Mouse (Mus musculus) kidney, embryonic 14.5 days (tissue): ENCODE data around the gene Hmgcs2. TPM values are rescaled to one million over a fixed set of nuclear protein-coding genes. Genes with fewer than 3 reads are reported as not detected.

Source experiments
- ATAC-seq: fragments of 200-750 bp; cut with Nextera tagmentation; 2 replicates; pipeline ENCODE4 v1.8.0; 2017; ENCODE audit warnings: moderate number of reproducible peaks, mild to moderate bottlenecking, moderate TSS enrichment, moderate library complexity; ENCODE audit not compliant: low FRiP score, low TSS enrichment
- H3K27ac ChIP-seq: fragments of 300-500 bp; sonication (generic); 2 replicates; pipeline ENCODE4 v1.5.1; 2014; ENCODE audit warnings: low read depth, mild to moderate bottlenecking, low read length, moderate library complexity, mixed read lengths
- H3K27me3 ChIP-seq: fragments of 300-500 bp; sonication (generic); 2 replicates; pipeline ENCODE4 v1.6.1; 2014; ENCODE audit warnings: mild to moderate bottlenecking, low read length; ENCODE audit not compliant: control insufficient read depth, insufficient read depth
- H3K36me3 ChIP-seq: fragments of 300-500 bp; sonication (generic); 2 replicates; pipeline ENCODE4 v1.6.1; 2014; ENCODE audit warnings: low read length, mixed read lengths; ENCODE audit not compliant: control insufficient read depth, insufficient read depth
- H3K4me1 ChIP-seq: fragments of 300-500 bp; sonication (generic); 2 replicates; pipeline ENCODE4 v1.6.1; 2014; ENCODE audit warnings: low read length, mixed read lengths; ENCODE audit not compliant: control insufficient read depth, insufficient read depth
- H3K4me2 ChIP-seq: fragments of 300-500 bp; sonication (generic); replicated peaks from 2 replicates; pipeline ENCODE4 v1.6.1; 2014; ENCODE audit warnings: low read depth, mild to moderate bottlenecking, low read length
- H3K4me3 ChIP-seq: fragments of 300-500 bp; sonication (generic); 2 replicates; pipeline ENCODE4 v1.5.1; 2014; ENCODE audit warnings: mild to moderate bottlenecking, low read length
- H3K9ac ChIP-seq: fragments of 300-500 bp; sonication (generic); 2 replicates; pipeline ENCODE4 v1.6.1; 2014; ENCODE audit warnings: low read depth, mild to moderate bottlenecking, low read length, moderate library complexity
- H3K9me3 ChIP-seq: fragments of 300-500 bp; sonication (generic); 2 replicates; pipeline ENCODE4 v1.6.1; 2016; ENCODE audit warnings: low read length; ENCODE audit not compliant: control insufficient read depth
- WGBS: fragments of 180-500 bp; shearing (Covaris S2); extraction: QIAGEN DNeasy Blood & Tissue Kit; methylation state at CpG from one replicate; pipeline ENCODE4 v1.1.7; 2014; 5-methylcytosine and 5-hydroxymethylcytosine counted together
- polyA plus RNA-seq: library from polyadenylated mRNA; unstranded; fragments of >200 nt; fragmentation: Nextera tagmentation; extraction: Ambion mirVana; gene quantifications from 2 replicates; pipeline ENCODE4 v1.2.1, GENCODE M21; 2014

Hmgcs2 gene
- polyA plus RNA-seq = 6.4 and 6.7 TPM in 2 replicates

- 66% methylated on average over 14 of the region's 14 CpGs for WGBS
- H3K36me3 ChIP-seq = no peaks in the 10 kb centered on the region
- no peaks in the 10 kb centered on the region for H3K9me3 ChIP-seq
- H3K4me3 ChIP-seq = no peak within 1 kb of the TSS
- H3K27ac ChIP-seq = no peak within 1 kb of the TSS
- ATAC-seq = peak; percentile 58
- H3K9ac ChIP-seq = no peak within 1 kb of the TSS
- no peaks in the 10 kb centered on the region for H3K27me3 ChIP-seq
- H3K4me2 ChIP-seq = no peak within 1 kb of the TSS; the same call in 1 of the 2 replicates
- H3K4me1 ChIP-seq = peaks cover 10% of the 10 kb centered on the region
Observed at GRCm38 (mm10) chr3:98280204-98280932, at the start of gene Hmgcs2. TSS of gene Hmgcs2 (plus strand) at chr3:98280435.

- no peak overlapping the region for H3K4me2 ChIP-seq
- no peaks in the 10 kb centered on the region for H3K9me3 ChIP-seq
- H3K27ac ChIP-seq = no peak overlapping the region
- H3K4me3 ChIP-seq = no peak overlapping the region
- 0 out of 2 replicates have a peak, but pooled peaks cover 5% of the 10 kb centered on the region for H3K4me1 ChIP-seq
- no peaks in the 10 kb centered on the region for H3K36me3 ChIP-seq
- no peaks in the 10 kb centered on the region for H3K27me3 ChIP-seq
- H3K9ac ChIP-seq = no peak overlapping the region
- no peak for ATAC-seq
Observed at GRCm38 (mm10) chr3:98233504-98233903, 46.7 kb upstream of the Hmgcs2 start.

- Histone ChIP-seq H3K9me3 (no peaks in the 10 kb centered on the region), H3K27me3 (no peaks in the 10 kb centered on the region), H3K36me3 (no peaks in the 10 kb centered on the region), H3K27ac (no peak overlapping the region), H3K4me3 (no peak overlapping the region), H3K4me2 (no peak overlapping the region), H3K4me1 (0 out of 2 replicates have a peak, but pooled peaks cover 5% of the 10 kb centered on the region), H3K9ac (no peak overlapping the region)
- ATAC-seq = no peak
- 85% methylated on average over 6 of the region's 6 CpGs for WGBS
Observed at GRCm38 (mm10) chr3:98236266-98236665, 44.0 kb upstream of the Hmgcs2 start.

GRCm38 (mm10) chr3:98237240-98237639, 43.0 kb upstream of the Hmgcs2 start:
- H3K27me3 ChIP-seq = no peaks in the 10 kb centered on the region
- WGBS = 26% methylated on average over 5 of the region's 5 CpGs
- no peak overlapping the region for H3K4me3 ChIP-seq
- H3K4me2 ChIP-seq = no peak overlapping the region
- no peaks in the 10 kb centered on the region for H3K9me3 ChIP-seq
- 0 out of 2 replicates have a peak, but pooled peaks have one; percentile 54 for ATAC-seq
- H3K27ac ChIP-seq = no peak overlapping the region
- no peak overlapping the region for H3K9ac ChIP-seq
- no peaks in the 10 kb centered on the region for H3K36me3 ChIP-seq
- 0 out of 2 replicates have a peak, but pooled peaks cover 5% of the 10 kb centered on the region for H3K4me1 ChIP-seq

GRCm38 (mm10) chr3:98238150-98238549, 42.1 kb upstream of the Hmgcs2 start:
- WGBS = 91% methylated on average over 3 of the region's 3 CpGs
- no peaks in the 10 kb centered on the region for H3K36me3 ChIP-seq
- no peak for ATAC-seq
- no peaks in the 10 kb centered on the region for H3K27me3 ChIP-seq
- no peak overlapping the region for H3K27ac ChIP-seq
- H3K9me3 ChIP-seq = no peaks in the 10 kb centered on the region
- H3K9ac ChIP-seq = no peak overlapping the region
- no peak overlapping the region for H3K4me3 ChIP-seq
- no peak overlapping the region for H3K4me2 ChIP-seq
- 0 out of 2 replicates have a peak, but pooled peaks cover 5% of the 10 kb centered on the region for H3K4me1 ChIP-seq

- no peaks in the 10 kb centered on the region for H3K27me3 ChIP-seq
- WGBS = 91% methylated on average over 3 of the region's 3 CpGs
- no peak overlapping the region for H3K9ac ChIP-seq
- no peaks in the 10 kb centered on the region for H3K9me3 ChIP-seq
- no peak for ATAC-seq
- H3K4me2 ChIP-seq = no peak overlapping the region
- H3K4me1 ChIP-seq = 0 out of 2 replicates have a peak, but pooled peaks cover 2% of the 10 kb centered on the region
- no peaks in the 10 kb centered on the region for H3K36me3 ChIP-seq
- no peak overlapping the region for H3K4me3 ChIP-seq
- H3K27ac ChIP-seq = no peak overlapping the region
Observed at GRCm38 (mm10) chr3:98242051-98242450, 38.2 kb upstream of the Hmgcs2 start.

GRCm38 (mm10) chr3:98242458-98243037, 37.7 kb upstream of the Hmgcs2 start:
- H3K4me3 ChIP-seq = no peak overlapping the region
- no peak for ATAC-seq
- no peaks in the 10 kb centered on the region for H3K27me3 ChIP-seq
- no peak overlapping the region for H3K9ac ChIP-seq
- no peaks in the 10 kb centered on the region for H3K9me3 ChIP-seq
- no peak overlapping the region for H3K4me2 ChIP-seq
- 68% methylated on average over 8 of the region's 8 CpGs for WGBS
- no peak overlapping the region for H3K27ac ChIP-seq
- no peaks in the 10 kb centered on the region for H3K36me3 ChIP-seq
- no peaks in the 10 kb centered on the region for H3K4me1 ChIP-seq

- Histone ChIP-seq H3K9ac (no peak overlapping the region), H3K4me3 (no peak overlapping the region), H3K27ac (no peak overlapping the region), H3K27me3 (no peaks in the 10 kb centered on the region), H3K4me1 (no peaks in the 10 kb centered on the region), H3K4me2 (no peak overlapping the region), H3K36me3 (no peaks in the 10 kb centered on the region), H3K9me3 (no peaks in the 10 kb centered on the region)
- no peak for ATAC-seq
- whole genome bisulfite sequencing = 9% methylated on average over 8 of the region's 8 CpGs
Observed at GRCm38 (mm10) chr3:98245892-98246291, 34.3 kb upstream of the Hmgcs2 start.
